Mouse (Mus musculus) gonadal fat pad, adult 2 months (tissue): ENCODE results near the gene Zfp553. TPM values are rescaled to one million over a fixed set of nuclear protein-coding genes. Genes with fewer than 3 reads are reported as not detected.

Source experiments
- DNase-seq: peaks from one replicate; pipeline ENCODE4 v3.0.0-alpha.2; 2012; ENCODE audit warnings: low read depth
- polyA plus RNA-seq: library from polyadenylated mRNA; depleted of rRNA; stranded (reverse); fragments of >200 nt; gene quantifications from 2 replicates; pipeline ENCODE4 v1.2.3, GENCODE M21; 2012

Zfp553 gene
- polyA plus RNA-seq, 1 experiment = 13.4 TPM

GRCm38 (mm10) chr7:127211014-127211745 is 21.7 kb upstream of the Zfp553 start:
- no peak for DNase-seq

- DNase-seq = no peak
Measured at GRCm38 (mm10) chr7:127212432-127213250, 20.2 kb upstream of the Zfp553 start.

- no peak for DNase-seq
Measured at GRCm38 (mm10) chr7:127213485-127213884, 19.4 kb upstream of the Zfp553 start.

GRCm38 (mm10) chr7:127213930-127214329 is 18.9 kb upstream of the Zfp553 start:
- DNase-seq = no peak

- no peak for DNase-seq
Measured at GRCm38 (mm10) chr7:127214521-127214920, 18.3 kb upstream of the Zfp553 start.

- no peak for DNase-seq
Measured at GRCm38 (mm10) chr7:127214981-127215871, 17.6 kb upstream of the Zfp553 start.

- no peak for DNase-seq
Measured at GRCm38 (mm10) chr7:127216307-127216706, 16.6 kb upstream of the Zfp553 start.

- no peak for DNase-seq
Measured at GRCm38 (mm10) chr7:127217475-127217874, 15.4 kb upstream of the Zfp553 start.

GRCm38 (mm10) chr7:127217901-127218642 is 14.8 kb upstream of the Zfp553 start:
- no peak for DNase-seq

- no peak for DNase-seq
Measured at GRCm38 (mm10) chr7:127218670-127219069, 14.2 kb upstream of the Zfp553 start.

- no peak for DNase-seq
Measured at GRCm38 (mm10) chr7:127220440-127220839, 12.4 kb upstream of the Zfp553 start.

- DNase-seq = no peak
Measured at GRCm38 (mm10) chr7:127223106-127223505, 9.8 kb upstream of the Zfp553 start.

- no peak for DNase-seq
Measured at GRCm38 (mm10) chr7:127223515-127224478, 9.1 kb upstream of the Zfp553 start.

- no peak for DNase-seq
Measured at GRCm38 (mm10) chr7:127224616-127225015, 8.2 kb upstream of the Zfp553 start.

- DNase-seq = no peak
Measured at GRCm38 (mm10) chr7:127225147-127225995, 7.5 kb upstream of the Zfp553 start.

GRCm38 (mm10) chr7:127228615-127229303 is 4.1 kb upstream of the Zfp553 start:
- DNase-seq = no peak

GRCm38 (mm10) chr7:127231376-127231775 is 1.5 kb upstream of the Zfp553 start:
- no peak for DNase-seq

GRCm38 (mm10) chr7:127231826-127232621 is 837 bp upstream of the Zfp553 start:
- DNase-seq = no peak
